Mouse (Mus musculus): ENCODE measurements at regions not wholly inside any gene's neighbourhood (a gene's known extent, or its start where the extent isn't known, plus 50 kb on each side); places are given as distances from the start of the nearest gene placed in this dataset.
A peak's percentile ranks its signal among the peaks of the same experiment; 100 is the strongest.

DNA sequence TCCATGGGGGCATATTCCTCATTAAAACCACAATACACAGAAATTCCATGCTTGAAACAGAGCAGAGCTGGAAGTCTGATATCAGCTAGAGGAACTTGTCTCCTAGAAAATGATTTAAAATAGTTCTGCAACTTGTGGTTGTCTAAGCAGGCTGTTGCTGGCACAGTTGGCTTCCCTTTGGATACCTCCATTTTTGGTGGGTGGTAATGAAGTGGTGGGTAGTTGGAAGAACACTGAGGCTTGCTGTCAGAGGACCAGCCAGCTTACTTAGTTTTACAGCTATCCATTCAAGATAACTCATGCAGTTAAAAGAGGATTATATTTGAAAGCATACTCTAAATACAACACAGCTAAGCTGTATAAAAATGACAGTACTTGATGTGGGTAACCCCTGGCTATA, 385.6 kb downstream of the Prdm13 start:
- no peaks in the 10 kb centered on the region for H3K4me1 ChIP-seq (ENCODE audit: control insufficient read depth, insufficient read depth, low read length)
- no peaks in the 10 kb centered on the region for H3K9me3 ChIP-seq (ENCODE audit: control insufficient read depth, low read length)
- DNase-seq (ENCODE audit: low spot score, missing footprints) (no peak), ATAC-seq (ENCODE audit: low FRiP score) (no peak)
- H3K36me3 ChIP-seq (ENCODE audit: control insufficient read depth, insufficient read depth, low read length), result no peaks in the 10 kb centered on the region
- no peak overlapping the region for H3K27ac ChIP-seq (ENCODE audit: low read depth, low read length)
- no peak overlapping the region for H3K4me3 ChIP-seq (ENCODE audit: low read depth, low read length)
- no peaks in the 10 kb centered on the region for H3K27me3 ChIP-seq (ENCODE audit: control insufficient read depth, insufficient read depth, low read length)
- no peak overlapping the region for H3K9ac ChIP-seq (ENCODE audit: low read length)
- H3K4me2 ChIP-seq, result no peak overlapping the region

DNA sequence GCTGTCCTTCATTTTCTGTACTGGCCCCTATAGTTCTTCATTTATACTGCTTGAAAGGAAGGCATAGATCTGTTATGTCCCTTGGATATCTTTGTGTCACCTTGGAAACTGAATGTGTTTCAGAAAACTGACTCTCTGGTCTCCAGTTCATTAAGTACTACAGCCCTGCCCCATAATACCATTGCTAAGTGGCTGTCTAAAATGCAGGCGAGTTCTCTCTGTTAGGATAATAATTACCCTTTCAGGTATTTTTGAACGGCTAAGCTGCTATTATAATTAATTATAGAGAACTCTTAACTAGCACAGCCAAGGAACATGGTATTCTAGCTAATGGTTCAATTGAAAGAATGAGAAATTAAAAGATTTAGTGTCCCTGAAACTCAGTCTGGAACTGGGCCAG, 418.5 kb downstream of the Prdm13 start:
- Histone ChIP-seq H3K4me3 (ENCODE audit: low read depth, low read length) (no peak overlapping the region), H3K4me2 (no peak overlapping the region), H3K9me3 (ENCODE audit: control insufficient read depth, low read length) (no peaks in the 10 kb centered on the region), H3K36me3 (ENCODE audit: control insufficient read depth, insufficient read depth, low read length) (no peaks in the 10 kb centered on the region), H3K27me3 (ENCODE audit: control insufficient read depth, insufficient read depth, low read length) (no peaks in the 10 kb centered on the region), H3K4me1 (ENCODE audit: control insufficient read depth, insufficient read depth, low read length) (no peaks in the 10 kb centered on the region), H3K9ac (ENCODE audit: low read length) (no peak overlapping the region), H3K27ac (ENCODE audit: low read depth, low read length) (no peak overlapping the region)
- DNase-seq (ENCODE audit: low spot score, missing footprints), result no peak
- no peak for ATAC-seq (ENCODE audit: low FRiP score)
- 66% methylated on average over 2 of the region's 2 CpGs for WGBS

DNA sequence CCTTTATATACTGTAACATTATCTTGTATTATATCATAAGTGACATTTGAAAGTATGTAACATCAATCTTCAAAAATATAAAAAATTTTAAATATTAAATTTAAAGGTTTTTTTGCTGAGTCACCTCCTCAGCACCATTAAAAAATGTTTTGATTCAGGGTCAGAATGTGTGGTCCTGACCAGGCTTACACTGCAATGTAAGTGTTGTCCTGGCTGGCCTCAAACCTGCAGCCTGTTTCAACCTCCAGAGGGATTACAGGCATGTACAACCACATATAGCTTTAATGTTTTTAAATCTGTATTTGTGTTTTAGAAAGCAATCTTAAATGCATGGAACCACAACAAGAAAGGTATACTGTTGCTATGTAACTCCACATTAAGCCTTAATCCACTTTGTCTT, 418.9 kb downstream of the Prdm13 start:
- ATAC-seq (ENCODE audit: low FRiP score) (no peak), DNase-seq (ENCODE audit: low spot score, missing footprints) (no peak)
- H3K27me3 ChIP-seq (ENCODE audit: control insufficient read depth, insufficient read depth, low read length), result no peaks in the 10 kb centered on the region
- H3K9ac ChIP-seq (ENCODE audit: low read length), result no peak overlapping the region
- no peak overlapping the region for H3K4me2 ChIP-seq
- no peaks in the 10 kb centered on the region for H3K4me1 ChIP-seq (ENCODE audit: control insufficient read depth, insufficient read depth, low read length)
- H3K27ac ChIP-seq (ENCODE audit: low read depth, low read length), result no peak overlapping the region
- H3K9me3 ChIP-seq (ENCODE audit: control insufficient read depth, low read length), result no peaks in the 10 kb centered on the region
- H3K36me3 ChIP-seq (ENCODE audit: control insufficient read depth, insufficient read depth, low read length), result no peaks in the 10 kb centered on the region
- no peak overlapping the region for H3K4me3 ChIP-seq (ENCODE audit: low read depth, low read length)

DNA sequence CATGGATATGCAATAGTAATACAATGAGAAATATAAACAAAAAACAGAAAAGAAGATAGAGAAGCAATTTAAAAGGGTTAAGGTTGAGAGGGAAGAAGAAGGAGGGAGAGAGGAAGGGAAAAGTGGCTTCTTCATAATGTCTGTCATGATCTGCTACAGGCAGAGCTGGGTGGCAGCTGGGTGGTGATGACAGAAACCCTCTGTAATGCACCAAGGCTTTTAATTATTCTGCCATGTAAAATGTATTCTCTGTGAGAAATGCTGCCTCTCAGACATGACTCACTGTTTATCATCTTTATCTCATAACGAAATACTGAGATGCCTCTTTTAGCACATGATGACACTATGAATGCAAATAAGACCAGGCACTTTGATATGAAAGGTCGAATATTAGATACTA, 435.4 kb downstream of the Prdm13 start:
- H3K27ac ChIP-seq (ENCODE audit: low read depth, low read length), result no peak overlapping the region
- H3K4me3 ChIP-seq (ENCODE audit: low read depth, low read length), result no peak overlapping the region
- DNase-seq (ENCODE audit: low spot score, missing footprints) (no peak), ATAC-seq (ENCODE audit: low FRiP score) (no peak)
- no peaks in the 10 kb centered on the region for H3K36me3 ChIP-seq (ENCODE audit: control insufficient read depth, insufficient read depth, low read length)
- no peaks in the 10 kb centered on the region for H3K9me3 ChIP-seq (ENCODE audit: control insufficient read depth, low read length)
- 87% methylated on average over 2 of the region's 2 CpGs for WGBS
- no peak overlapping the region for H3K4me2 ChIP-seq
- no peaks in the 10 kb centered on the region for H3K4me1 ChIP-seq (ENCODE audit: control insufficient read depth, insufficient read depth, low read length)
- no peaks in the 10 kb centered on the region for H3K27me3 ChIP-seq (ENCODE audit: control insufficient read depth, insufficient read depth, low read length)
- no peak overlapping the region for H3K9ac ChIP-seq (ENCODE audit: low read length)

DNA sequence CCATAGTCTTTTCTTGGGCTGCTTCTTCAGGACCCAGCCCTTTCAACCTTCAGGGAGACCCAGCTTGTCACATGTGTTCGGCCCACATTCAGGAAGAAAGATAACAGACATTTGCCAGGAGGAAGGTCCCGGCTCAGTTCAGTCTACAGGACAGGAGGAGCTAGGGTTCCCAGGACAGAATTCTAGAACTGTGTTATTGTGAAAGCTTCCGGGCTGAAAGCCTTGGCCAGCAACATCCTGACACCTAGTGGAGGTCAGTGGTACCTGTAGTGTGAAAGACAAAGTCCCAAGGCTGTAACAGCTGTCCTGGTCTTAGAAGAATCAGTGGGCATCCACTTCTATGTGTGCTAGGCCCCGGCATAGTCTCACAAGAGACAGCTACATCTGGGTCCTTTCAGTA, 463.1 kb downstream of the Prdm13 start:
- peak; percentile 84 for DNase-seq (ENCODE audit: low spot score, missing footprints)
- H3K4me2 ChIP-seq, result no peak overlapping the region
- peak; percentile 88 for ATAC-seq (ENCODE audit: low FRiP score)
- no peaks in the 10 kb centered on the region for H3K9me3 ChIP-seq (ENCODE audit: control insufficient read depth, low read length)
- H3K36me3 ChIP-seq (ENCODE audit: control insufficient read depth, insufficient read depth, low read length), result no peaks in the 10 kb centered on the region
- no peaks in the 10 kb centered on the region for H3K4me1 ChIP-seq (ENCODE audit: control insufficient read depth, insufficient read depth, low read length)
- H3K27ac ChIP-seq (ENCODE audit: low read depth, low read length), result no peak overlapping the region
- WGBS, result 59% methylated on average over 4 of the region's 4 CpGs
- no peaks in the 10 kb centered on the region for H3K27me3 ChIP-seq (ENCODE audit: control insufficient read depth, insufficient read depth, low read length)
- H3K4me3 ChIP-seq (ENCODE audit: low read depth, low read length), result no peak overlapping the region
- no peak overlapping the region for H3K9ac ChIP-seq (ENCODE audit: low read length)

DNA sequence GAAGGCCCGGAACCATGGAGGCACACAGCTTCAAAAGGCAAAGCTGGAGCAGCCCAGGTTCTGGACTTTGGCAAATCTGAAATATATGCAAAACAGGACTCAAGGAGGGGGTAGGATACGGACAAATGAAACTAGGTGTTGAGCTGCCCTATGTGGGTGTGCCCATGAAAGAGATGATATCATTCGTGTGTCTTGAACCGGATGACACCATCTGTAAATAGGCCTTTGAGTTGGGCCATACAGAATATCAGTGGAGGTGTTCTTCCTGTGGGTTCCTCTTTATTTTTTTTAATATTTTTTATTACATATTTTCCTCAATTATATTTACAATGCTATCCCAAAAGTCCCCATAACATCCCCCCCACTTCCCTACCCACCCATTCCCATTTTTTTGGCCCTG, 478.1 kb downstream of the Prdm13 start:
- no peak overlapping the region for H3K9ac ChIP-seq (ENCODE audit: low read length)
- H3K4me1 ChIP-seq (ENCODE audit: control insufficient read depth, insufficient read depth, low read length), result no peaks in the 10 kb centered on the region
- no peaks in the 10 kb centered on the region for H3K9me3 ChIP-seq (ENCODE audit: control insufficient read depth, low read length)
- no peak overlapping the region for H3K4me2 ChIP-seq
- no peaks in the 10 kb centered on the region for H3K27me3 ChIP-seq (ENCODE audit: control insufficient read depth, insufficient read depth, low read length)
- no peaks in the 10 kb centered on the region for H3K36me3 ChIP-seq (ENCODE audit: control insufficient read depth, insufficient read depth, low read length)
- WGBS, result 89% methylated on average over 4 of the region's 4 CpGs
- DNase-seq (ENCODE audit: low spot score, missing footprints) (no peak), ATAC-seq (ENCODE audit: low FRiP score) (no peak)
- H3K4me3 ChIP-seq (ENCODE audit: low read depth, low read length), result no peak overlapping the region
- H3K27ac ChIP-seq (ENCODE audit: low read depth, low read length), result no peak overlapping the region

DNA sequence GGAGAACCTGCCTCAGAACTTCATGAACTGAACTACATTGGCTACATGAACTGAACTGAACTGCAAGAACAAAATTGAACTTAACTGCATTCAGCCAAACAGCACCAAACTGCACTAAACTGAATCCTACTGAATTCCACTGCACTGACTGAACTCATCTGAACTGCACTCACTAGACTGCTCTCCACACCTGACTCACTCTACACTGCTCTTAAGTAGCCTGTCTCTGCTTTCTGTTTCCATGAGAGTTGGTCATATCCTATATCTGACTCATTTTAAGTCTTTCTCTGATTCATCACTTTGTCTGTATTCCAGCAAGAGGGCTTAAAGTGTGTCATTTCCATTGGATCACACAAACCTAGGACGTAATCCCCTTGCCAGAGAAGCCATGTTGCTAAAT, 490.1 kb downstream of the Prdm13 start:
- Histone ChIP-seq H3K4me1 (ENCODE audit: control insufficient read depth, insufficient read depth, low read length) (no peaks in the 10 kb centered on the region), H3K27me3 (ENCODE audit: control insufficient read depth, insufficient read depth, low read length) (no peaks in the 10 kb centered on the region), H3K9me3 (ENCODE audit: control insufficient read depth, low read length) (no peaks in the 10 kb centered on the region), H3K27ac (ENCODE audit: low read depth, low read length) (no peak overlapping the region), H3K9ac (ENCODE audit: low read length) (no peak overlapping the region), H3K4me2 (no peak overlapping the region), H3K4me3 (ENCODE audit: low read depth, low read length) (no peak overlapping the region), H3K36me3 (ENCODE audit: control insufficient read depth, insufficient read depth, low read length) (no peaks in the 10 kb centered on the region)
- WGBS, result 87% methylated on average over 1 of the region's 1 CpGs
- no peak for ATAC-seq (ENCODE audit: low FRiP score)
- DNase-seq (ENCODE audit: low spot score, missing footprints), result no peak

DNA sequence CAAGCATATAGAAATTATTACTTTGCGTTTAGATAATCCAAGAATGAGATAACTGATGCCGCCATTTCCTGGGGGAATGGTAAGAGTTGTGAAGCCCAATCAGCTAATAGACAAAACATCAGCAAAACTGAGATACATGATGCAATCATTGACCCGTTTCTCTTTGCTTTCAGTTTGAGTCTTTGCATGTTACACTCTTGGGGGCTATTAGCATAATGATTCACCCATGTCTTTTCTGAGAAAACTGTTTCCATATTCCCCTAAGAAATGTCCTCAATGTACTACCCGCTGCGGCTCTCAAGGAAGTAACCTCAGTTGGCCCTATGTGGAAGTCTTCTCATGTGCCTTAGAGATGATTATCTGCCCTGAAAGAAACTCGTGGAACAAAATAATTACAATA, 512.0 kb downstream of the Prdm13 start:
- Histone ChIP-seq H3K27me3 (ENCODE audit: control insufficient read depth, insufficient read depth, low read length) (no peaks in the 10 kb centered on the region), H3K4me1 (ENCODE audit: control insufficient read depth, insufficient read depth, low read length) (no peaks in the 10 kb centered on the region), H3K4me2 (no peak overlapping the region), H3K27ac (ENCODE audit: low read depth, low read length) (no peak overlapping the region), H3K4me3 (ENCODE audit: low read depth, low read length) (no peak overlapping the region), H3K36me3 (ENCODE audit: control insufficient read depth, insufficient read depth, low read length) (no peaks in the 10 kb centered on the region), H3K9me3 (ENCODE audit: control insufficient read depth, low read length) (no peaks in the 10 kb centered on the region), H3K9ac (ENCODE audit: low read length) (no peak overlapping the region)
- ATAC-seq (ENCODE audit: low FRiP score) (no peak), DNase-seq (ENCODE audit: low spot score, missing footprints) (no peak)
- WGBS, result 87% methylated on average over 6 of the region's 6 CpGs

DNA sequence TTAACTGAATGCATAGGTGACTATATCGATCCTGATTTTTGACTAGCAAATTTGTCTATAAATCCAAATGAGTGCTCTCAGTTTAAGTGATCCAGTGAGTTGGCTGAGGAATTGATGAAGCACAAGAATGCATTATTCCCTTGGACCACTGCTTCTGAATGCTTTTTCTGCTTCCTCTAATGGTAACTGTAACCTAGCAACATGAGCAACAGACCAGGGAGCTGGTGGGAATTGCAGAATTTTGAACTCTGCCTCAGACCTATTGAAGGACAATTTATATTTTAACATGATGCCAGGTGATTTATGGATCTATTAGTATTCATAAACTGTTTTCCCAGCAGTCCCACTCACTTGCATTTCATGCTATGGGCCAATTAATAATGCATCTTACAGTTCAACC, 512.7 kb downstream of the Prdm13 start:
- Histone ChIP-seq H3K4me3 (ENCODE audit: low read depth, low read length) (no peak overlapping the region), H3K4me2 (no peak overlapping the region), H3K4me1 (ENCODE audit: control insufficient read depth, insufficient read depth, low read length) (no peaks in the 10 kb centered on the region), H3K27ac (ENCODE audit: low read depth, low read length) (no peak overlapping the region), H3K36me3 (ENCODE audit: control insufficient read depth, insufficient read depth, low read length) (no peaks in the 10 kb centered on the region), H3K9ac (ENCODE audit: low read length) (no peak overlapping the region), H3K9me3 (ENCODE audit: control insufficient read depth, low read length) (no peaks in the 10 kb centered on the region), H3K27me3 (ENCODE audit: control insufficient read depth, insufficient read depth, low read length) (no peaks in the 10 kb centered on the region)
- ATAC-seq (ENCODE audit: low FRiP score) (no peak), DNase-seq (ENCODE audit: low spot score, missing footprints) (no peak)
- 93% methylated on average over 1 of the region's 1 CpGs for WGBS

DNA sequence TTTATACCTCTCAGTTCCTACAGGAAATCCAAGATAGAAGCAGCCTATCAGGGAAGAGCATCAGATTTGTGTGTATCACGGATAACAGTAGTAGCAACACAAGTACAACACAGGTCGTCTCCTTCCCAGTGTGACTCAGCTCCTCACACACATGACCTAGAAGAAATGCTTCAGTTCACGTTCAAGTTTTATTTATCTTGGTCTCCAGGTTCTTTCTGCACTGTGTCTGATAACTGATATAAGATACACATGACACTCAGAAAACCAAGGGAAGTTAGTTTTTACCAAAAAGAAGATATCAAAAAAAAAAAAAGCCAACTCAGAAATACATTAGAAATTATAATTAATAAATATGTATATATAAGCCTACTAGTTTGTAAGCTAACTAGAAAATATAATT, 515.0 kb downstream of the Prdm13 start:
- Histone ChIP-seq H3K9ac (ENCODE audit: low read length) (no peak overlapping the region), H3K4me1 (ENCODE audit: control insufficient read depth, insufficient read depth, low read length) (no peaks in the 10 kb centered on the region), H3K4me3 (ENCODE audit: low read depth, low read length) (no peak overlapping the region), H3K4me2 (no peak overlapping the region), H3K9me3 (ENCODE audit: control insufficient read depth, low read length) (no peaks in the 10 kb centered on the region), H3K27ac (ENCODE audit: low read depth, low read length) (no peak overlapping the region), H3K36me3 (ENCODE audit: control insufficient read depth, insufficient read depth, low read length) (no peaks in the 10 kb centered on the region), H3K27me3 (ENCODE audit: control insufficient read depth, insufficient read depth, low read length) (no peaks in the 10 kb centered on the region)
- 88% methylated on average over 3 of the region's 3 CpGs for WGBS
- DNase-seq (ENCODE audit: low spot score, missing footprints) (no peak), ATAC-seq (ENCODE audit: low FRiP score) (no peak)

Data from midbrain, embryonic 11.5 days (tissue).